Mouse (Mus musculus): ENCODE measurements at regions not wholly inside any gene's neighbourhood (a gene's known extent, or its start where the extent isn't known, plus 50 kb on each side); places are given as distances from the start of the nearest gene placed in this dataset.
"Not testable (repeated sequence)": the region's sequence is repeated elsewhere in the genome, so short reads cannot be mapped to it uniquely, and the experiment has no call there.

- DNase-seq: no peak
These were observed 58.1 kb upstream of the Clstn2 start for GRCm38 (mm10) chr9:98091105-98091504.

- no peak for DNase-seq
These were observed 62.2 kb upstream of the Clstn2 start for GRCm38 (mm10) chr9:98095064-98095790.

GRCm38 (mm10) chr9:98123390-98123789, 90.4 kb upstream of the Clstn2 start:
- peak; percentile 27 to 36 for DNase-seq

GRCm38 (mm10) chr9:98129596-98129995, 96.6 kb upstream of the Clstn2 start:
- DNase-seq: no peak

- DNase-seq: peak; percentile 73 to 85
These were observed 97.9 kb upstream of the Clstn2 start for GRCm38 (mm10) chr9:98130849-98131248.

- DNase-seq: peak; percentile 71 to 80
These were observed 107.6 kb upstream of the Clstn2 start for GRCm38 (mm10) chr9:98140546-98140945.

- DNase-seq: no peak
These were observed 109.1 kb upstream of the Clstn2 start for GRCm38 (mm10) chr9:98142121-98142520.

GRCm38 (mm10) chr9:98146901-98147300, 113.9 kb upstream of the Clstn2 start:
- no peak for DNase-seq

GRCm38 (mm10) chr9:98158421-98158820, 125.4 kb upstream of the Clstn2 start:
- peak in 1 of 2 experiments; percentile 16 for DNase-seq

GRCm38 (mm10) chr9:98164489-98164888, 122.7 kb upstream of the Nmnat3 start:
- no peak for DNase-seq

GRCm38 (mm10) chr9:98174056-98174455, 113.2 kb upstream of the Nmnat3 start:
- no peak for DNase-seq

GRCm38 (mm10) chr9:98176701-98177380, 110.4 kb upstream of the Nmnat3 start:
- peak; percentile 40 to 54 for DNase-seq

- DNase-seq: peak; percentile 78 to 80
These were observed 106.5 kb upstream of the Nmnat3 start for GRCm38 (mm10) chr9:98180766-98181165.

GRCm38 (mm10) chr9:98186757-98187300, 100.4 kb upstream of the Nmnat3 start:
- DNase-seq: peak; percentile 71 to 73

GRCm38 (mm10) chr9:98194356-98194755, 92.9 kb upstream of the Nmnat3 start:
- peak; percentile 83 to 91 for DNase-seq

- no peak for DNase-seq
These were observed 68.4 kb upstream of the Nmnat3 start for GRCm38 (mm10) chr9:98218824-98219223.

- DNase-seq: peak; percentile 11 to 14
These were observed 66.9 kb upstream of the Nmnat3 start for GRCm38 (mm10) chr9:98220367-98220766.

GRCm38 (mm10) chr9:98221766-98222165, 65.5 kb upstream of the Nmnat3 start:
- DNase-seq: peak; percentile 53 to 75

GRCm38 (mm10) chr9:98228226-98228625, 59.0 kb upstream of the Nmnat3 start:
- no peak for DNase-seq

- no peak for DNase-seq
These were observed 58.3 kb upstream of the Nmnat3 start for GRCm38 (mm10) chr9:98228907-98229306.

- DNase-seq: not testable (repeated sequence)
These were observed 52.5 kb upstream of the Nmnat3 start for GRCm38 (mm10) chr9:98234731-98235130.

Data from cerebellum, postnatal 10 days (tissue).